Mouse (Mus musculus) hindbrain, embryonic 14.5 days (tissue): Measurements from ENCODE around the gene Ugt1a6b. TPM values are rescaled to one million over a fixed set of nuclear protein-coding genes. Genes with fewer than 3 reads are reported as not detected.
"Not testable (repeated sequence)": the region's sequence is repeated elsewhere in the genome, so short reads cannot be mapped to it uniquely, and the experiment has no call there.

ENCODE experiments used
- ATAC-seq: fragments of 200-750 bp; cut with Nextera tagmentation; 2 replicates; pipeline ENCODE4 v1.8.0; 2017; ENCODE audit warnings: moderate number of reproducible peaks, mild to moderate bottlenecking, moderate TSS enrichment, moderate library complexity; ENCODE audit not compliant: low FRiP score
- DNase-seq: peaks from one replicate; pipeline ENCODE4 v3.0.0-alpha.2; 2015; ENCODE audit warnings: low spot score
- H3K27ac ChIP-seq: fragments of 300-500 bp; sonication (generic); 2 replicates; pipeline ENCODE4 v1.5.1; 2014; ENCODE audit warnings: mild to moderate bottlenecking, moderate library complexity
- H3K27me3 ChIP-seq: fragments of 300-500 bp; sonication (generic); 2 replicates; pipeline ENCODE4 v1.6.1; 2014; ENCODE audit warnings: mild to moderate bottlenecking, low read length, mixed read lengths; ENCODE audit not compliant: control insufficient read depth, insufficient read depth
- H3K36me3 ChIP-seq: fragments of 300-500 bp; sonication (generic); replicated peaks from 2 replicates; pipeline ENCODE4 v1.6.1; 2014; ENCODE audit not compliant: control insufficient read depth, insufficient read depth
- H3K4me1 ChIP-seq: fragments of 300-500 bp; sonication (generic); replicated peaks from 2 replicates; pipeline ENCODE4 v1.6.1; 2014; ENCODE audit warnings: antibody characterized with exemption, low read length, mixed read lengths; ENCODE audit not compliant: control insufficient read depth, insufficient read depth
- H3K4me2 ChIP-seq: fragments of 300-500 bp; sonication (generic); replicated peaks from 2 replicates; pipeline ENCODE4 v1.6.1; 2014; ENCODE audit warnings: mild to moderate bottlenecking, moderate library complexity
- H3K4me3 ChIP-seq: fragments of 300-500 bp; sonication (generic); replicated peaks from 2 replicates; pipeline ENCODE4 v1.5.1; 2014; ENCODE audit warnings: mild to moderate bottlenecking, low read length
- H3K9ac ChIP-seq: fragments of 300-500 bp; sonication (generic); 2 replicates; pipeline ENCODE4 v1.6.1; 2014
- H3K9me3 ChIP-seq: fragments of 300-500 bp; sonication (generic); 2 replicates; pipeline ENCODE4 v1.6.1; 2016; ENCODE audit warnings: low read length; ENCODE audit not compliant: control insufficient read depth
- WGBS: fragments of 180-500 bp; shearing (Covaris S2); extraction: QIAGEN DNeasy Blood & Tissue Kit; methylation state at CpG from one replicate; pipeline ENCODE4 v1.1.7; 2014; 5-methylcytosine and 5-hydroxymethylcytosine counted together
- polyA plus RNA-seq: library from polyadenylated mRNA; unstranded; fragments of >200 nt; fragmentation: Nextera tagmentation; extraction: Ambion mirVana; gene quantifications from 2 replicates; pipeline ENCODE4 v1.2.1, GENCODE M21; 2014

Ugt1a6b gene
- polyA plus RNA-seq, 1 experiment from 2014 or later: 3.8 TPM

- H3K4me1 ChIP-seq, H3K9ac ChIP-seq, H3K9me3 ChIP-seq, H3K4me2 ChIP-seq, H3K4me3 ChIP-seq, H3K36me3 ChIP-seq, H3K27me3 ChIP-seq: not testable (repeated sequence)
- ATAC-seq (peak; percentile 75; the same call in 1 of the 2 replicates), DNase-seq (peak; percentile 36)
- 42% methylated on average over 4 of the region's 5 CpGs for WGBS
- peak within 1 kb of the TSS; percentile 71 for H3K27ac ChIP-seq
Measured at GRCm38 (mm10) chr1:88134457-88135011, 31.5 kb downstream of the Ugt1a6b start, which contains the start of gene Ugt1a6a. Ugt1a6a (plus strand) TSS chr1:88134809.

GRCm38 (mm10) chr1:88135229-88135904 lies 32.3 kb downstream of the Ugt1a6b start:
- not testable (repeated sequence) for DNase-seq, H3K4me3 ChIP-seq, H3K9ac ChIP-seq, H3K27ac ChIP-seq, H3K4me1 ChIP-seq, H3K9me3 ChIP-seq, H3K4me2 ChIP-seq, H3K36me3 ChIP-seq, ATAC-seq, H3K27me3 ChIP-seq
- 89% methylated on average over 5 of the region's 6 CpGs for WGBS

- DNase-seq (no peak), ATAC-seq (no peak)
- H3K4me2 ChIP-seq: no peak overlapping the region
- H3K36me3 ChIP-seq: no peaks in the 10 kb centered on the region
- no peaks in the 10 kb centered on the region; the same call in 1 of the 2 replicates for H3K4me1 ChIP-seq
- H3K4me3 ChIP-seq: no peak overlapping the region
- H3K27ac ChIP-seq: no peak overlapping the region
- 66% methylated on average over 2 of the region's 2 CpGs for WGBS
- H3K9me3 ChIP-seq: no peaks in the 10 kb centered on the region
- no peak overlapping the region for H3K9ac ChIP-seq
- no peaks in the 10 kb centered on the region for H3K27me3 ChIP-seq
Measured at GRCm38 (mm10) chr1:88136646-88137045, 33.6 kb downstream of the Ugt1a6b start.

GRCm38 (mm10) chr1:88137264-88137663 lies 34.2 kb downstream of the Ugt1a6b start:
- DNase-seq (no peak), ATAC-seq (no peak)
- Histone ChIP-seq H3K4me2 (no peak overlapping the region), H3K27me3 (no peaks in the 10 kb centered on the region), H3K4me1 (no peaks in the 10 kb centered on the region; the same call in 1 of the 2 replicates), H3K27ac (no peak overlapping the region), H3K9ac (no peak overlapping the region), H3K4me3 (no peak overlapping the region), H3K9me3 (no peaks in the 10 kb centered on the region), H3K36me3 (no peaks in the 10 kb centered on the region)
- 87% methylated on average over 3 of the region's 3 CpGs for WGBS

- Histone ChIP-seq H3K9ac (no peak overlapping the region), H3K9me3 (no peaks in the 10 kb centered on the region), H3K27me3 (no peaks in the 10 kb centered on the region), H3K36me3 (no peaks in the 10 kb centered on the region), H3K4me1 (no peaks in the 10 kb centered on the region; the same call in 1 of the 2 replicates), H3K4me2 (no peak overlapping the region), H3K4me3 (no peak overlapping the region), H3K27ac (no peak overlapping the region)
- ATAC-seq: no peak
- WGBS: 94% methylated on average over 1 of the region's 1 CpGs
- no peak for DNase-seq
Measured at GRCm38 (mm10) chr1:88138145-88138544, 35.1 kb downstream of the Ugt1a6b start.

GRCm38 (mm10) chr1:88140492-88140891 lies 37.4 kb downstream of the Ugt1a6b start:
- H3K36me3 ChIP-seq, ATAC-seq, H3K9me3 ChIP-seq, H3K4me3 ChIP-seq, H3K4me1 ChIP-seq, H3K9ac ChIP-seq, H3K4me2 ChIP-seq, H3K27me3 ChIP-seq, DNase-seq, H3K27ac ChIP-seq: not testable (repeated sequence)
- 57% methylated on average over 1 of the region's 1 CpGs for WGBS

GRCm38 (mm10) chr1:88143966-88144675 lies 41.1 kb downstream of the Ugt1a6b start:
- DNase-seq: peak; percentile 30
- not testable (repeated sequence) for H3K9ac ChIP-seq, H3K4me3 ChIP-seq, H3K4me1 ChIP-seq, ATAC-seq, H3K9me3 ChIP-seq, H3K27me3 ChIP-seq, H3K36me3 ChIP-seq, H3K27ac ChIP-seq, H3K4me2 ChIP-seq
- WGBS: 0% methylated on average over 4 of the region's 5 CpGs

- not testable (repeated sequence) for H3K27me3 ChIP-seq, DNase-seq, H3K36me3 ChIP-seq, ATAC-seq, H3K4me1 ChIP-seq, H3K4me3 ChIP-seq, H3K27ac ChIP-seq, H3K4me2 ChIP-seq, H3K9me3 ChIP-seq, H3K9ac ChIP-seq
- WGBS: 86% methylated on average over 2 of the region's 2 CpGs
Measured at GRCm38 (mm10) chr1:88145278-88145677, 42.2 kb downstream of the Ugt1a6b start.

- not testable (repeated sequence) for H3K4me2 ChIP-seq, H3K36me3 ChIP-seq, H3K9ac ChIP-seq, H3K27me3 ChIP-seq, DNase-seq, ATAC-seq, H3K4me1 ChIP-seq, H3K9me3 ChIP-seq, H3K4me3 ChIP-seq, H3K27ac ChIP-seq
- WGBS: 65% methylated on average over 2 of the region's 2 CpGs
Measured at GRCm38 (mm10) chr1:88150133-88150532, 47.1 kb downstream of the Ugt1a6b start.
